Mouse (Mus musculus) left cerebral cortex, adult 8-10 months (tissue): ENCODE measurements around the gene Kat7. TPM values are rescaled to one million over a fixed set of nuclear protein-coding genes. Genes with fewer than 3 reads are reported as not detected.

ENCODE experiments used
- DNase-seq, 2 experiments: peaks; one replicate each; pipeline ENCODE4 v3.0.0; 2022; ENCODE audit warnings: low spot score in 2 of 2
- total RNA-seq, 4 experiments: library from RNA; stranded (reverse); gene quantifications; 2 replicates each; pipeline ENCODE4 v1.2.4; 2022

Gene Kat7
- total RNA-seq, 4 experiments from 2014 or later, result 72.6 to 100 (median 82.6) TPM

DNA sequence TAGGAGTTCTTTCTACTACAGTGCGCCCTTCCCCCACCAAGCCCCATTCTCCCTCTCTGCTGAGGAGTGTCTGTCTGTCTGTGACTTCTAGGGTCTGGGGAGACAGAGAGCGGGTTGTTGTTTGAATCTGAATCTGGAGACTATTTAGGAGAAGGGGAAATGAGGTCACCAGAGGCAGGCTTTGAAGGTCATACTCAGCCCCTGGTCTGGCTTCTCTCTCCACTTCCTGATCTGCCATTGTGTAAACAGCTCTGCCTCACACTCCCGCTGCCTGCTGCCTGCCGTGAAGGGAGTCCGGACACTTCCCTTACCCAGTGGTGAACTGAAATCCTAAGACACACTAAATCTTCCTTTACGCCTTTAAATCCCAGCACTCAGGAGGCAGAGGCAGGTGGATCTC is 71.6 kb downstream of the Kat7 start:
- DNase-seq, result no peak

GRCm38 (mm10) chr11:95232329-95232696 is 77.7 kb downstream of the Kat7 start:
- no peak for DNase-seq

- DNase-seq, result peak in 1 of 2 experiments; percentile 64
These were observed 78.2 kb downstream of the Kat7 start for GRCm38 (mm10) chr11:95231688-95232328.

DNA sequence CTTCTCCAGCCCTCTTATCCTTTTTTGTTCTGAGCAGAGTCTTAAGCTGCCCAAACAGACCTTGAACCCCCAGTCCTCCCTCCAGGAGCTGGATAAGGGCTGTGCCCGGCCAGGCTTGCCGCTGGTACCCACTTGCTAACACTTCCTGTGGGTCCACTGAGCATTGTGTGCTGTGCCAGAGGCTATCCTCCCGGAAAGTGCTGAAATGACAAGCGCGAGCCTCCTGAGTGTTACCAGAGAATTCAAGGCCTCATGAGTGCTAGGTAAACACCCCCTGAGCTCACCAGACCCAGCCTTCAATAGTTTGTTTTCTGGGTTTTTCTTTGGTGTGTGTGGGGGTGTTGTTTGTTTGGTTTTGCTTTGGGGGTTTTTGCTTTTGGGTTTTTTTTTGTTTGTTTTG is 82.6 kb downstream of the Kat7 start:
- DNase-seq, result no peak

- no peak for DNase-seq
These were observed 84.6 kb downstream of the Kat7 start for GRCm38 (mm10) chr11:95225448-95225847.

Other genes with a start within 250 kb of the Kat7 start
- 10 to 100 TPM; 15.9 to 22.5 (median 19.6) TPM for gene Itga3, start 233.4 kb downstream of the Kat7 start, total RNA-seq
- gene Dlx3, start 190.1 kb downstream of the Kat7 start, total RNA-seq, result under 1 TPM in 1 of 4 experiments, not detected in 3; 0.14 TPM
- under 1 TPM in 3 of 4 experiments, not detected in 1; 0.15 to 0.40 (median 0.33) TPM for gene Dlx4, start 164.0 kb downstream of the Kat7 start, total RNA-seq
- not detected for gene Tac4, start 48.7 kb downstream of the Kat7 start, total RNA-seq
- 1 to 10 TPM; 5.6 to 9.0 (median 6.2) TPM for gene Fam117a, start 26.8 kb upstream of the Kat7 start, total RNA-seq
- gene Slc35b1, start 74.4 kb upstream of the Kat7 start, total RNA-seq, result 10 to 100 TPM; 59.8 to 61.4 (median 60.7) TPM
- 100 to 1,000 TPM; 160 to 203 (median 178) TPM for gene Spop, start 103.8 kb upstream of the Kat7 start, total RNA-seq
- 10 to 100 TPM; 26.5 to 33.0 (median 32.3) TPM for gene Nxph3, start 204.3 kb upstream of the Kat7 start, total RNA-seq